Mouse (Mus musculus): ENCODE measurements around the gene Psmd6. TPM values are rescaled to one million over a fixed set of nuclear protein-coding genes. Genes with fewer than 3 reads are reported as not detected.

The Psmd6 gene
- 10 to 100 TPM; 77.2 to 81.1 (median 79.8) TPM for total RNA-seq (2022)

- peak; percentile 88 for DNase-seq (ENCODE audit: low spot score)
Observed at GRCm38 (mm10) chr14:14120230-14121096, at the start of gene Psmd6. Psmd6 (minus strand) TSS chr14:14120984.

DNA sequence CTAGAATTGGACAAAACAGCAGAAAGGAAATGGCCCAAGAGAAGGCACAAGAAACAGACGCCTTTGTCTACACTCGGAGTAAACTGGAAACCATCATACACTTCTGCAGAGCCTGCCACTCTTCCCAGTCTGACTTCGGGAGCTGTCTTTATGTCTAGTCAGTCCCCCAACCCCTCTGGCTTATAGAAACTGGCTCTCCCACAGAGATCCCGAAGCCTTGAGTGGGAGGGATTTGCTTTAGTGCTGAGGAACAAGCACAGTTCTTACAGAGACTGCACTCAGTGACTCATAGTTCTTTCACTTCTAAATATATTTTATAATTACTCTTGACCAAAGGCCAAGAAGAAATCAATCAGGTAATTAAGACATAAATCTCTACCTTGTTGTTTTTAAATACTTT is 10.1 kb downstream of the Psmd6 start:
- no peak for DNase-seq (ENCODE audit: low spot score)

GRCm38 (mm10) chr14:14104930-14105318 is 15.9 kb downstream of the Psmd6 start:
- no peak for DNase-seq (ENCODE audit: low spot score)

GRCm38 (mm10) chr14:14104213-14104929 is 16.4 kb downstream of the Psmd6 start:
- DNase-seq (ENCODE audit: low spot score) = no peak

GRCm38 (mm10) chr14:14101296-14101695 is 19.5 kb downstream of the Psmd6 start:
- no peak for DNase-seq (ENCODE audit: low spot score)

DNA sequence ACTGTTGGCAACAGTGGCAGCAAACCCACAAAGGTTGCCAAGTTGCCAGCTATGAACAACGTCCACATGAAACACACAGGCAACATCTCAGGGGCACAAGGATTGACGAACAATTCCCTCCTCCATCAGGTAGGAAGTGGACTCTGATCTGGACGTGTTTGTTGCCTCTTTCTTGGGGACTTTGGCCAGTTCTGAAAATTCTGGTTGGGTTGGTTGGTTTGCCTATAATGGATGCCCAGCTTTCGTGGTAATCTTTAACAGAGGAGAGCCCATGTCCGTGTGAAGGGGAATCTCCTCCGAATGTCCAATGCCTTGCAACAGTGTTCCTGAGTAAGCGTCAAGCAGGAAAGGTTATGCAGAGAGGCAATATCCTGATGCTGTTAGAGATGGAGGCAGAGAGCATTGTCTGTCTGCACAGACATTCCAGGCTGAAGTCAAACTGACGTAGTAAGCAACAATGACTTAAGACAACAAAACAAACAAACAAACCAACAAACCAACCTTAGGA is 20.0 kb downstream of the Psmd6 start:
- DNase-seq (ENCODE audit: low spot score) = no peak

DNA sequence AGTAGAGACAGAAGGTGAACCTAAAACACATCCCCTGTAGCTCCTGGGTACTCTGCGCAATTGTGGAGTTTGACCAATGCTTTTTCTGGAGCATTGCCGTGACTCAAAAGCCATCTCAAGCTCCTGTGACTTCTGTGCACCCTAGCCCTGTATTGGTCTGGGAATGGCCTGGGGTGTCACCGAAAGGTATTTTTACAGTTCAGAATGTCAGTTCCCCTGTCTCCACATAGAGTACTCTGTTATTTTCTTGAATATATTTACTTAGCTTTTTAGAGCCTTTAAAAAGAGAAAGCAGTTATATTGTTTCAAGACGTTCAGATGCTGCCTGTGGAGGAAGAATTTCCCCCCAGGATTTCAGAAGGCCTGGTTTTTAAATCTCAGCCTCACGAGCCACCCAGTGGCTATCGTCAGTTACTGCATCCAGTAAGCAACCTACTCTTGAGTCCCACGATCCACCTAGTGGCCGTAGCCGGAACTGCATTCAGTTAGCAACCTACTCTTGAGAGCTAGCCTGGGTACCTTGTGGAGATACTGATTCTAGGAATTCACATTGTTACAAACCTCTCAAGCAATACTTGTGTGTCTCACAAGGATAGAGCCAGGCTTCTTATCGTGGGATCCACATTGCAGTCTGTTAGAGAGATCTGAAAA is 22.3 kb downstream of the Psmd6 start:
- DNase-seq (ENCODE audit: low spot score) = peak; percentile 87

- DNase-seq (ENCODE audit: low spot score) = no peak
Observed at GRCm38 (mm10) chr14:14090571-14090970, 30.2 kb downstream of the Psmd6 start.

GRCm38 (mm10) chr14:14088016-14088791 is 32.6 kb downstream of the Psmd6 start:
- no peak for DNase-seq (ENCODE audit: low spot score)

DNA sequence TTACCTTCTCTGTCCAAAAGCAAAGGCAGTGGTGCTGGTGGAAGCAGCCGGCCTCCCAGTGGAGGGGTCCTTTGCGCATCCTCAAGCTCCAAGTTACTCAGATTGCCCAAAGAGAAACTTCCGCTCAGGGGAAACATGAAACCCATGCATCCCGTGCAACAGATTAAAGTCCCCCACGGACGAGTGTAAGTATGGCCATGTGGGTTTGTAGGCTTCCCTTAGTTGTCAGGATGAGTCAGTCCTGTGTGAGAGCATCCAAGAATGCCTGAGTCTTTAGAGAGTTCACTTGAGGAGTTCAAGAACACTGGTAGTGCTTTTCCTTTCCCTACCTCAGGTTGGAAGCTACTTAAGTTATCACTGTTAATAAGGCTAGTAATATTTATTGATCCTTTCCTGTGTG is 33.4 kb downstream of the Psmd6 start:
- DNase-seq (ENCODE audit: low spot score) = no peak

GRCm38 (mm10) chr14:14086711-14087263 is 34.0 kb downstream of the Psmd6 start:
- DNase-seq (ENCODE audit: low spot score) = no peak

GRCm38 (mm10) chr14:14083811-14084210 is 37.0 kb downstream of the Psmd6 start:
- DNase-seq (ENCODE audit: low spot score) = no peak

DNA sequence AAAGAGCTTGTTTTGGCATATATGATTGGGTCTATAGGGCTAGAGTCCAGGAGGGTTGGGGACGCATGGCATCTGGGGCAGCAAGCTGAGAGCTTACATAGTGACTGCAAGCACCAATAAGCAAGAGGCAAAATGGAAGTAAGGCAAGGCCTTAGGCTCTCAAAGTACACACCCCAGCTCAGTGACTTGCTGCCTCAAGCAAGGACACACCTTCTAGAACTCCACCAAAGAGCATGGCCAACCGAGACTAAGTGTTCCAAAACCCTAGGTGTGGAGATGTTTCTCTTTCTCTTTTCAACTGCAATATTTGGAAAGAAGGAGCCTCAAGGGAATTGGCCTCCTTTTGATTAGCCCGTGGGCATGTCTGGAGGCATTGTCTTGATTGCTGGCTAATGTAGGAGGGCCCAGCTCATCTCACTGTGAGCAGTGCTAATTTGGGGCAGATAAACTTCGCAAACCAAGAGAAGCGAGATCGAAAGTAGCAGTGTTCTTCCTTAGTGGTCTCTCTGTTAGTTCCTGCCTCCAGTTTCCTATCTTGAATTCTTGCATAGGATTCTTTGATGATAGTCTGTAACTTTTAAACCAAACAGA is 40.1 kb downstream of the Psmd6 start:
- no peak for DNase-seq (ENCODE audit: low spot score)

GRCm38 (mm10) chr14:14071456-14071855 is 49.3 kb downstream of the Psmd6 start:
- no peak for DNase-seq (ENCODE audit: low spot score)

DNA sequence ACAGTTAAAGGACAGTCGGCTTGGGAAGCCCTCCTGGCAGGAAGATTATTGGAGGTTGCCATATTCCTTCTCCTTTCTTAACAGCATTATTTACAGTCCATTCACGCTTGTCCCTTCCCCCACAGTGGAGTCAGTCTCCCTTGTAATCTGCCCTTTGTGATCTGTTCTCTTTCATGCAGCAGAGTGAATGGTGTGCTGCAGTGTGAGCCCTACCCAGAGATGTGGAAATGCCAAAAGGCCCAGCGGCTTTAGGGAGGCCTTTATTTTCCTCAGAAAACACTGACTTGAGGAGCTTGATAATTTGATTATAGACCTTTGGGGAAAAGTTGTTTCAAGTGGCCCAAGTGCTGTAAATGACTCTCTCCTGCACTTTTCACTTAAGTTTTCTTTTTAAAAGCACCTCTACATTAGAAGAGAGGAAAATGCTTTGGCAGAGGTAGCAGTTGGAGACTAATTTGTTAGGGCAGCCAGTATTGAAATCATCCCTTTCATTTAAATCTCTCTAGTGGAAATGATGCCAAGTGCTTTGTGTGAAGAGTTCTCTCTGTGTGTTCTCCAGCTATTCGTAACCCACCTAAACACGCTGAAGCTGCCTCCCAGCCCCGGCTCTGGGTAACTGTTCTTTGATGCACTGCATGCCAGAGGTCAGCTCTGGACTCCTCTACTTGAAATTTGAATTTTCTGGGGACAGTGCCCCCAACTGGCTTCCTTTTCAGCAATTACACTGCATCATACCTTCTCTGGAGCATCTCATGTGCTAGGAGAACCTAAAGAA is 50.1 kb downstream of the Psmd6 start:
- DNase-seq (ENCODE audit: low spot score) = no peak

DNA sequence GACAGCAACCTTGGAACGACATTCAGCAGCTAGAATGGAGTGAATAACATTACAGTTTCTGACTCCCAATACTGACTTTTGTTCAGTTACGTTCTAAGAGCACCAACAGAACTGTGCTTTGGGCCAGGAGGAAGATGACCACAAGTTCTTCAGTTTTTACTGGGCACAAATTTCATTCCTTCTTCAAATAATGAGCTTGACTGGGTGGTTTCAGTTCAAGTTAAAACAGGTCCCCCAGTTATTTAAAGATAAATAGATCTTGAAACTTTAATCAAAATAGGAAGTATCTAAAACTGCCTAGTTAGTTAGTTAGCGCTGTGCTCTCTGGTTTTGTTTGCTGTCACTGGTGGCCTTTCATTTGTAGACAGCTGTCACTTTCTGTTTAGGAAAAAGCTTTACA is 52.2 kb downstream of the Psmd6 start:
- no peak for DNase-seq (ENCODE audit: low spot score)

- peak; percentile 21 for DNase-seq (ENCODE audit: low spot score)
Observed at GRCm38 (mm10) chr14:14067648-14068472, 52.9 kb downstream of the Psmd6 start.

DNA sequence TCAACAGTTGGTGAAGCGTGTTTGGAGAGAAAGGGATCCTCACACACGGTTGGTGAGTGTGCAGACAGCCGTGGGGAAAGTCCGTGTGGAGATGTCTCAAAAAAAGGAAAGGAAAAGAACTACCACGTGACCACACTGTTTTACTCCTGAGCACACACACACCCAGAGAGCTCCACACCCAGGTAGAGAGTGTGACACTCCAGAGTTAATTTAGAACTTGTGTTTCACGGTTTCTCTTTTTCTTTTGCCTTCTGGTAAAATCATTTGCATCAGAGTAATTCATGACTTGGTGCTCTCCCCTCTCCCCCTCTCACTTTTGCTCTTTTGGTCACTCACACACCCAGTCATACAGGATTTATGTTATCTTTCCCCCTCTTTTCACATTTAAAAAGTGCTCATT is 54.5 kb downstream of the Psmd6 start:
- no peak for DNase-seq (ENCODE audit: low spot score)

- DNase-seq (ENCODE audit: low spot score) = no peak
Observed at GRCm38 (mm10) chr14:14065142-14065498, 55.7 kb downstream of the Psmd6 start.
